Comparison of ENCODE assay signal across 8 mouse cellular contexts in genomic region chr10:95254453-95255001, GRCm38 (mm10).
DNase-seq lines count a peak whose midpoint lies in the region; ATAC-seq and TF ChIP-seq lines count a peak whose summit lies in the region.

No protein-coding gene starts in this region.

- peak; percentile 47 for TF ChIP-seq CTCF in stomach, postnatal 0 days (IDR thresholded peaks at IDR 0.05; ENCODE audit: low read depth)

- peaks cover 60% of the 10 kb centered on the region for H3K4me1 ChIP-seq in forebrain, embryonic 10.5 days
- H3K4me1 ChIP-seq in forebrain, embryonic 11.5 days (replicated peaks; ENCODE audit: control insufficient read depth, insufficient read depth, low read length): peaks cover 6% of the 10 kb centered on the region; the same call in 1 of the 2 replicates
- H3K4me1 ChIP-seq in ES-E14 (ENCODE audit: control insufficient read depth in 2 of 2, insufficient read depth in 2 of 2, low read length in 2 of 2, poor library complexity in 1 of 2): peaks cover 12 to 30% of the 10 kb centered on the region in 2 experiments; a peak in 3 of 4 replicates
- H3K4me1 ChIP-seq in embryonic facial prominence, embryonic 14.5 days (ENCODE audit: control insufficient read depth, insufficient read depth, low read length): peaks cover 23% of the 10 kb centered on the region
- H3K4me1 ChIP-seq in limb, embryonic 15.5 days: peaks cover 20% of the 10 kb centered on the region
- peaks cover 7% of the 10 kb centered on the region; the same call in 1 of the 2 replicates for H3K4me1 ChIP-seq in stomach, postnatal 0 days (replicated peaks; ENCODE audit: control insufficient read depth, insufficient read depth)

- H3K27me3 ChIP-seq in forebrain, embryonic 10.5 days (ENCODE audit: poor library complexity, severe bottlenecking): 0 out of 2 replicates have a peak, but pooled peaks cover under 1% of the 10 kb centered on the region
- H3K27me3 ChIP-seq in forebrain, embryonic 11.5 days (ENCODE audit: control insufficient read depth, insufficient read depth, low read length): no peaks in the 10 kb centered on the region
- no peaks in the 10 kb centered on the region for H3K27me3 ChIP-seq in embryonic facial prominence, embryonic 14.5 days (replicated peaks; ENCODE audit: control insufficient read depth, insufficient read depth, low read length)
- no peaks in the 10 kb centered on the region for H3K27me3 ChIP-seq in limb, embryonic 15.5 days
- no peaks in the 10 kb centered on the region for H3K27me3 ChIP-seq in stomach, postnatal 0 days (ENCODE audit: control insufficient read depth, insufficient read depth, low read length)

- WGBS in forebrain, embryonic 10.5 days: 59% methylated on average over 13 of the region's 13 CpGs
- WGBS in forebrain, embryonic 11.5 days: 42% methylated on average over 13 of the region's 13 CpGs
- 37% methylated on average over 13 of the region's 13 CpGs for WGBS in embryonic facial prominence, embryonic 14.5 days
- WGBS in limb, embryonic 15.5 days: 37% methylated on average over 13 of the region's 13 CpGs
- 22% methylated on average over 13 of the region's 13 CpGs for WGBS in stomach, postnatal 0 days

- no peak for TF ChIP-seq EP300 in stomach, postnatal 0 days (optimal IDR thresholded peaks at IDR 0.05)

- ATAC-seq in forebrain, embryonic 11.5 days (replicated peaks; ENCODE audit: low FRiP score): no peak
- no peak for ATAC-seq in embryonic facial prominence, embryonic 14.5 days (ENCODE audit: low read depth)
- ATAC-seq in limb, embryonic 15.5 days (ENCODE audit: insufficient number of reproducible peaks, low FRiP score, low TSS enrichment, low read depth): no peak
- ATAC-seq in stomach, postnatal 0 days (ENCODE audit: low FRiP score, low TSS enrichment): peak; percentile 84

- no peak overlapping the region for H3K4me2 ChIP-seq in forebrain, embryonic 11.5 days (ENCODE audit: low read depth, low read length, severe bottlenecking)
- peak overlapping the region; percentile 42 for H3K4me2 ChIP-seq in embryonic facial prominence, embryonic 14.5 days (ENCODE audit: low read depth, low read length)
- H3K4me2 ChIP-seq in limb, embryonic 15.5 days: peak overlapping the region; percentile 24
- peak overlapping the region; percentile 39 for H3K4me2 ChIP-seq in stomach, postnatal 0 days (replicated peaks; ENCODE audit: low read depth)

- DNase-seq in forebrain, embryonic 10.5 days (ENCODE audit: extremely low spot score, low spot score): no peak
- DNase-seq in forebrain, embryonic 11.5 days (ENCODE audit: low spot score): no peak
- DNase-seq in ES-E14 (ENCODE audit: low read depth, low spot score): no peak
- DNase-seq in embryonic facial prominence, embryonic 14.5 days (ENCODE audit: low spot score): peak; percentile 50
- DNase-seq in heart, postnatal 4 days: peak; percentile 41
- peak; percentile 67 for DNase-seq in stomach, postnatal 0 days (ENCODE audit: low spot score)
- no peak for DNase-seq in c-Kit-positive CD71-positive TER-119-positive erythroid progenitor cells, embryonic 14.5 days (ENCODE audit: low spot score)

- in situ Hi-C loops in ES-E14 (cut with MboI; ENCODE audit: low sequenced_read_pairs in 2 of 2, unreplicated experiment in 2 of 2): no loop called here

- H3K36me3 ChIP-seq in forebrain, embryonic 10.5 days (replicated peaks): no peaks in the 10 kb centered on the region
- no peaks in the 10 kb centered on the region for H3K36me3 ChIP-seq in forebrain, embryonic 11.5 days (ENCODE audit: control insufficient read depth, insufficient read depth, low read length)
- no peaks in the 10 kb centered on the region for H3K36me3 ChIP-seq in ES-E14 (ENCODE audit: control insufficient read depth, insufficient read depth, low read length, poor library complexity, severe bottlenecking)
- H3K36me3 ChIP-seq in embryonic facial prominence, embryonic 14.5 days (ENCODE audit: control insufficient read depth, insufficient read depth, low read length): no peaks in the 10 kb centered on the region
- no peaks in the 10 kb centered on the region for H3K36me3 ChIP-seq in limb, embryonic 15.5 days
- H3K36me3 ChIP-seq in stomach, postnatal 0 days (ENCODE audit: control insufficient read depth, insufficient read depth, low read length): no peaks in the 10 kb centered on the region

- no peak overlapping the region for H3K4me3 ChIP-seq in forebrain, embryonic 10.5 days
- no peak overlapping the region for H3K4me3 ChIP-seq in forebrain, embryonic 11.5 days (ENCODE audit: low read depth, low read length)
- peak overlapping the region in 1 of 2 experiments; percentile 23; a peak in 2 of 4 replicates for H3K4me3 ChIP-seq in ES-E14 (ENCODE audit: insufficient read depth in 1 of 2, low read depth in 1 of 2, low read length in 2 of 2, poor library complexity in 1 of 2, severe bottlenecking in 1 of 2)
- no peak overlapping the region for H3K4me3 ChIP-seq in embryonic facial prominence, embryonic 14.5 days (ENCODE audit: low read depth, low read length)
- no peak overlapping the region for H3K4me3 ChIP-seq in limb, embryonic 15.5 days
- H3K4me3 ChIP-seq in stomach, postnatal 0 days (ENCODE audit: low read depth, low read length): no peak overlapping the region

- H3K9ac ChIP-seq in forebrain, embryonic 11.5 days (ENCODE audit: low read length): no peak overlapping the region
- 0 out of 2 replicates have a peak overlapping the region, but pooled peaks have one; percentile 10 for H3K9ac ChIP-seq in ES-E14 (ENCODE audit: insufficient read depth, low read depth, low read length, poor library complexity, severe bottlenecking)
- H3K9ac ChIP-seq in embryonic facial prominence, embryonic 14.5 days (ENCODE audit: low read depth, low read length): no peak overlapping the region
- no peak overlapping the region for H3K9ac ChIP-seq in limb, embryonic 15.5 days
- H3K9ac ChIP-seq in stomach, postnatal 0 days (ENCODE audit: low read length): peak overlapping the region; percentile 27; the same call in 1 of the 2 replicates

- peak overlapping the region; percentile 62 for H3K27ac ChIP-seq in forebrain, embryonic 10.5 days
- H3K27ac ChIP-seq in forebrain, embryonic 11.5 days (ENCODE audit: low read depth, low read length): no peak overlapping the region
- H3K27ac ChIP-seq in ES-E14 (ENCODE audit: insufficient read depth, low read depth, low read length, poor library complexity, severe bottlenecking): peak overlapping the region; percentile 7; the same call in 1 of the 2 replicates
- peak overlapping the region; percentile 65 for H3K27ac ChIP-seq in embryonic facial prominence, embryonic 14.5 days (replicated peaks; ENCODE audit: low read depth, low read length)
- H3K27ac ChIP-seq in limb, embryonic 15.5 days: peak overlapping the region; percentile 76
- peak overlapping the region; percentile 73 for H3K27ac ChIP-seq in stomach, postnatal 0 days (replicated peaks)

- no peaks in the 10 kb centered on the region for H3K9me3 ChIP-seq in forebrain, embryonic 10.5 days
- no peaks in the 10 kb centered on the region for H3K9me3 ChIP-seq in forebrain, embryonic 11.5 days (ENCODE audit: control insufficient read depth, low read length)
- H3K9me3 ChIP-seq in ES-E14 (ENCODE audit: control insufficient read depth, insufficient read depth, low read depth, low read length): no peaks in the 10 kb centered on the region
- no peaks in the 10 kb centered on the region for H3K9me3 ChIP-seq in embryonic facial prominence, embryonic 14.5 days (ENCODE audit: control insufficient read depth, low read length)
- no peaks in the 10 kb centered on the region for H3K9me3 ChIP-seq in limb, embryonic 15.5 days
- H3K9me3 ChIP-seq in stomach, postnatal 0 days (ENCODE audit: control insufficient read depth, low read length): no peaks in the 10 kb centered on the region

TF ChIP-seq in ES-E14, 5 proteins besides CTCF, POLR2A, EP300 and RAD21:
- TF ChIP-seq ZC3H11A (IDR thresholded peaks at IDR 0.05; ENCODE audit: borderline replicate concordance, low read depth, low read length): no peak
- TF ChIP-seq ZNF384 (IDR thresholded peaks at IDR 0.05; ENCODE audit: low read depth, low read length): no peak
- TF ChIP-seq MAFK (IDR thresholded peaks at IDR 0.05; ENCODE audit: insufficient read depth, low read depth, low read length): no peak
- TF ChIP-seq HCFC1 (IDR thresholded peaks at IDR 0.05; ENCODE audit: borderline replicate concordance, insufficient read depth, low read length): no peak
- no peak for TF ChIP-seq CHD2 (IDR thresholded peaks at IDR 0.05; ENCODE audit: low read depth, low read length)

Comparison
In these comparisons a context has a peak if more than half of its experiments do, and no peak if none do; other contexts are left out.
1. DNase-seq: peak in embryonic facial prominence, embryonic 14.5 days (single experiment), heart, postnatal 4 days (single experiment) and stomach, postnatal 0 days (single experiment); none in forebrain, embryonic 10.5 days (single experiment), forebrain, embryonic 11.5 days (single experiment), ES-E14 (single experiment) and c-Kit-positive CD71-positive TER-119-positive erythroid progenitor cells, embryonic 14.5 days (single experiment).
2. H3K9ac ChIP-seq: peak in ES-E14 (single experiment) and stomach, postnatal 0 days (single experiment); none in forebrain, embryonic 11.5 days (single experiment), embryonic facial prominence, embryonic 14.5 days (single experiment) and limb, embryonic 15.5 days (single experiment).